Mouse (Mus musculus): ENCODE measurements around the gene Clpx.

The Clpx gene

GRCm38 (mm10) chr9:65346476-65347111 lies 52.5 kb downstream of the Clpx start:
- peak; percentile 27 to 61 for DNase-seq

- no peak for DNase-seq
Measured at GRCm38 (mm10) chr9:65347112-65347850, 53.2 kb downstream of the Clpx start.

GRCm38 (mm10) chr9:65353251-65353650 lies 59.2 kb downstream of the Clpx start:
- DNase-seq = no peak

- DNase-seq = no peak
Measured at GRCm38 (mm10) chr9:65356561-65356960, 62.5 kb downstream of the Clpx start.

GRCm38 (mm10) chr9:65356971-65357370 lies 62.9 kb downstream of the Clpx start:
- no peak for DNase-seq

- peak in 1 of 2 experiments; percentile 21 for DNase-seq
Measured at GRCm38 (mm10) chr9:65358956-65359480, 65.0 kb downstream of the Clpx start.

- peak; percentile 57 to 67 for DNase-seq
Measured at GRCm38 (mm10) chr9:65360641-65361448, 66.8 kb downstream of the Clpx start, which contains the start of gene Ubap1l. Gene Ubap1l (plus strand): TSS chr9:65361041.

GRCm38 (mm10) chr9:65363684-65364083 lies 69.6 kb downstream of the Clpx start:
- DNase-seq = no peak

- no peak for DNase-seq
Measured at GRCm38 (mm10) chr9:65365721-65366120, 71.7 kb downstream of the Clpx start.

GRCm38 (mm10) chr9:65371756-65372155 lies 77.7 kb downstream of the Clpx start:
- DNase-seq = no peak

GRCm38 (mm10) chr9:65372449-65372848 lies 78.4 kb downstream of the Clpx start:
- peak; percentile 59 to 82 for DNase-seq

- no peak for DNase-seq
Measured at GRCm38 (mm10) chr9:65374468-65375162, 80.6 kb downstream of the Clpx start.

- peak; percentile 18 for DNase-seq
Measured at GRCm38 (mm10) chr9:65375163-65375934, 81.3 kb downstream of the Clpx start.
